Mouse (Mus musculus): Measurements from ENCODE around the gene Lama5. TPM values are rescaled to one million over a fixed set of nuclear protein-coding genes. Genes with fewer than 3 reads are reported as not detected.

Gene Lama5
- polyA plus RNA-seq, 1 experiment from 2014 or later: 1.6 TPM

DNA sequence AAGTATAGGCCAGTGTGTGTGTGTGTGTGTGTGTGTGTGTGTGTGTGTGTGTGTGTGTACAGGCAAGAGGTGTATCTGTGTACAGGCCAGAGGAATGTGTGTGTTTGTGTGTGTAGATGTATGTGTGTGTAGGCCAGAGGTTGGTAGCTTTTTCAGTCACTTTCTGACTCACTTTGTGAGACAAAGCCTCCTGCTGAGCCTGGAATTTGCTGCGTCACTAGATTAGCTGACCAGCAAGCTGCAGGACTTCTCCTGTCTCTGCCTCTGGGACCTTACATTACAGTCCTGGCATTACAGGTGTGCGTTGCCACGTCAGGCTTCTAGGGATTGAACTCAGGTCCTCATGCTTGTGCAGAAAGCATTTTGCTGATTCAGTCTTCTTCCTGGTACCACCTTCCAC is 26.2 kb upstream of the Lama5 start:
- 70% methylated on average over 3 of the region's 3 CpGs for WGBS (ENCODE audit: insufficient replicate concordance)
- Histone ChIP-seq H3K4me2 (no peak overlapping the region), H3K9me3 (replicated peaks) (no peaks in the 10 kb centered on the region), H3K4me3 (replicated peaks) (no peak overlapping the region), H3K27ac (replicated peaks) (no peak overlapping the region), H3K9ac (no peak overlapping the region), H3K36me3 (replicated peaks) (no peaks in the 10 kb centered on the region), H3K4me1 (replicated peaks) (peaks cover 29% of the 10 kb centered on the region), H3K27me3 (no peaks in the 10 kb centered on the region)
- no peak for ATAC-seq (ENCODE audit: insufficient read depth)

DNA sequence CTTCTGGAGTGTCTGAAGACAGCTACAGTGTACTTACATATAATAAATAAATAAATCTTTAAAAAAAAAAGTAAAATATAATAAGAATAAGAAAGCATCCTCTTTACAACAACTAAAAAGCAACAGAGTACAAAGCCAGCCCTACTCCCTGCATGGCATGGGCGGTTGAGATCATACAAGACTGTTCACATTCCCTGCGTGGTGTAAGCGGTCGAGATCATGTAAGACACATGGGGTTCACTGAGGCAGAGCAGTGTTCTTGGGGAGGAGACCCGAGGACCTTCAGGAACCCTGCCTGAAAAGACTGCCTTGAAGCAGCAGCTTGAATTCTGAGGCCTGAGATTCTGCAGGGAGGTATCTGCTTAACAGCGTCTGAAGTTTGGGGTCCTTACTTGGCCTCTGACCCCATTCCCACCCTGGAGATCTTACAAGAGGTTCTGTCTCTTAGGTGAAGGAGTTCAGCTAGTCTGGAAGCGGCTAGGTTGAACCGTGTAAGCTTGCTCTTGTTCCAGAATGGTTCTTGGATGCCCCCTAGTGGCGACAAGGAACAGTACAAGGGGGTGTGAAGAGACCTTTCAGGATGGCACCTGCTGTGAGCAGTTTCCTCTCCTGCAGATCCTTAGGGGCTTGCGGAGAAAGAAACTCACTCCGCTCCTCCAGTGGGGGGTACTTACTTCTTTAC is 25.4 kb upstream of the Lama5 start:
- Histone ChIP-seq H3K36me3 (replicated peaks) (no peaks in the 10 kb centered on the region), H3K4me1 (replicated peaks) (peaks cover 21% of the 10 kb centered on the region), H3K4me3 (replicated peaks) (no peak overlapping the region), H3K9me3 (replicated peaks) (no peaks in the 10 kb centered on the region), H3K27me3 (no peaks in the 10 kb centered on the region), H3K9ac (no peak overlapping the region), H3K27ac (replicated peaks) (no peak overlapping the region), H3K4me2 (no peak overlapping the region)
- ATAC-seq (ENCODE audit: insufficient read depth): peak; percentile 70
- WGBS (ENCODE audit: insufficient replicate concordance): 23% methylated on average over 11 of the region's 11 CpGs

DNA sequence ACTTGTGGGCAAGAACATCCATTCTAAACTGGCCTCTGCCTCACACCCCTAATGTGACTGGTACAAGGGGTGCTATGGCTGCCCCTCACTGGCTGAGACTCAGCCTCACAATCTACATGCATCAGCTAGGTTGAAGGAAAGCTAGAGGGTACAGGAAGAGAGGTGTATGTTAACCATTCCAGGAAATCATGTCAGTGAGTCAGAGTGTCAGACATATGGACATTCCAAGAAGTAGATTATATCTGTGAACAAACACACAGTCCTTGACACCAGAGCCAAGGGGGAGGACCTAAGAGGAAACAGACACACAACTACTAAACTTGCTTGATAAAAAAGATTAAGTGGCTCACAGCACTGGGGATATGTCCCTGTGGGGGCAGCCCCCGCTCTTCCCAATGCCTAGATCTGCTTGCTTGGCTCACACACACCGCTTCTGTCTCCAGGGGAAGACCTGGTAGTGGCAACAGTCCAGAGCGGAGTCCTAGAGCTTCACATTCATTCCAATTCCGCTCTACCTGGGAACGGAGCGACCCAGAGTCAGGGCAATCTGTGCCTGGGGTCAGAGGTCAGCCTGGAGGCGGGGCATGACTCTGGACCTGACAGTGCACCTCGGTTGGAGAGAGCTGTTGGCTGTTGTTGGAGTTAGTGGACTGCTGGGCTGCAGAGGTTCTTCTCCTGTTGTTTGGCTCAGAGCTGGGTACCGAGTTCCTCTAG is 23.4 kb upstream of the Lama5 start:
- 62% methylated on average over 9 of the region's 9 CpGs for WGBS (ENCODE audit: insufficient replicate concordance)
- H3K36me3 ChIP-seq (replicated peaks): no peaks in the 10 kb centered on the region
- no peaks in the 10 kb centered on the region for H3K27me3 ChIP-seq
- peaks cover 15% of the 10 kb centered on the region; the same call in 1 of the 2 replicates for H3K4me1 ChIP-seq (replicated peaks)
- H3K4me2 ChIP-seq: no peak overlapping the region
- peak; percentile 45 for ATAC-seq (ENCODE audit: insufficient read depth)
- H3K4me3 ChIP-seq (replicated peaks): no peak overlapping the region
- H3K27ac ChIP-seq (replicated peaks): 0 out of 2 replicates have a peak overlapping the region, but pooled peaks have one; percentile 29
- no peaks in the 10 kb centered on the region for H3K9me3 ChIP-seq (replicated peaks)
- no peak overlapping the region for H3K9ac ChIP-seq

DNA sequence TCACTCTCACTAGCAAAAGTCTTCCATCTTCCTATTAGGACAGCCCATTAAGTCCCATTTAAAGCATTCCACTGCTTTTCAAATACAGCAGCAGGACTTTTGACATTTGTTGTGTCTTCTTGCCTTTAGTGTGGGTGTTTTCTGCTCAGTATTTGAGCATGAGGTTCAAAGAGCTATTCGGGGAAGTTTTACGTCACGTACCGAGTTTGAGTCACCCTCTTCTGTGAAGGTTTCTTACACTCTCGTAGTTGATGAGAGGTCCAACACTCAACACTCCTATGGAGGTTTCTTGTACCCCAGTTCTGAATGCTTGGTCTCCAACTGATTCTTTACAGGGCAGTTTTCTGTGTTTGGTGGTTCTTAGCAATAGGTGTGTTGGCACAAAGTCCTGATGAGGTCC is 22.3 kb upstream of the Lama5 start:
- no peak overlapping the region for H3K9ac ChIP-seq
- no peak overlapping the region for H3K4me2 ChIP-seq
- no peak for ATAC-seq (ENCODE audit: insufficient read depth)
- H3K4me3 ChIP-seq (replicated peaks): no peak overlapping the region
- WGBS (ENCODE audit: insufficient replicate concordance): 75% methylated on average over 5 of the region's 5 CpGs
- H3K4me1 ChIP-seq (replicated peaks): peaks cover 15% of the 10 kb centered on the region; the same call in 1 of the 2 replicates
- no peaks in the 10 kb centered on the region for H3K9me3 ChIP-seq (replicated peaks)
- no peaks in the 10 kb centered on the region for H3K36me3 ChIP-seq (replicated peaks)
- no peaks in the 10 kb centered on the region for H3K27me3 ChIP-seq
- H3K27ac ChIP-seq (replicated peaks): no peak overlapping the region

DNA sequence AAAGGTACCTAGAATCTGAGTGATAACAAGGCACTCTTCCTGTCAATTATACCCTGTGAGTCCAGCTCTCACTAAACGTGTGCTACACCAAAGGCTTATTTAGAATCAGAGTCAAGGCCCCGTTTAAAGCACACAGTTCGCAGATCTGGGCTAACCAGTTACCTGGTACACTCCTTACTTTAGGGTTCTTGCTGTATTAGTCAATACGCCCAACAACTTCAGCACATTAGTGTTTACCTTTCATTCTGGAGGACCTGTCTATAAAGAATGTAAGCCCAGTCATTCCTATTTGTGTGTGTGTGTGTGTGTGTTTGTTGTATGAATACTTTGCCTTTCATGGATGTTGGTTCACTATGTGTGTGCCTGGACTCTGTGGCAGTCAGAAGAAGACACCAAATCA is 17.4 kb upstream of the Lama5 start:
- H3K4me1 ChIP-seq (replicated peaks): peaks cover 7% of the 10 kb centered on the region
- H3K27ac ChIP-seq (replicated peaks): no peak overlapping the region
- H3K9me3 ChIP-seq (replicated peaks): no peaks in the 10 kb centered on the region
- H3K36me3 ChIP-seq (replicated peaks): no peaks in the 10 kb centered on the region
- no peak overlapping the region for H3K4me3 ChIP-seq (replicated peaks)
- no peaks in the 10 kb centered on the region for H3K27me3 ChIP-seq
- no peak for ATAC-seq (ENCODE audit: insufficient read depth)
- WGBS (ENCODE audit: insufficient replicate concordance): 72% methylated on average over 4 of the region's 4 CpGs
- H3K9ac ChIP-seq: no peak overlapping the region
- no peak overlapping the region for H3K4me2 ChIP-seq

DNA sequence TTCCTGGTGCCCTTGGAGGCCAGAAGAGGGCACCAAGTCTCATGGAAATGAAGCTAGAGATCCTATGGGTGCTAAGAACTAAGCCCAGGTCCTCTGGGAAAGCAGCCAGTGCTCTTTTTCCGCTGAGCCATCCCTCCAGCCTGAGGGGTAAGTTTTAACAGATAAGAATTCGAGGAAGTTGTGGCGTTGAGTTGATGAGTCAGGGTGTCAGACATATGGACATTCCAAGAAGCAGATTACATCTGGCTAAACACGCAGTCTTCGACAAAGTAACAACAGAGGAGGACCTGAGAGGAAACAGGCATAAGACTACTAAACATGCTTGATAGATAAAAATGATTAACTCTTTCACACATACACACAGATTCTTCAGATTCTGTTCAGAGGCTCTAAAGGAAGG is 12.9 kb upstream of the Lama5 start:
- Histone ChIP-seq H3K4me3 (replicated peaks) (no peak overlapping the region), H3K4me1 (replicated peaks) (peaks cover 48% of the 10 kb centered on the region), H3K27me3 (no peaks in the 10 kb centered on the region), H3K36me3 (replicated peaks) (no peaks in the 10 kb centered on the region), H3K4me2 (no peak overlapping the region), H3K27ac (replicated peaks) (no peak overlapping the region), H3K9me3 (replicated peaks) (no peaks in the 10 kb centered on the region), H3K9ac (peak overlapping the region; percentile 15; the same call in 1 of the 2 replicates)
- WGBS (ENCODE audit: insufficient replicate concordance): 12% methylated on average over 5 of the region's 5 CpGs
- ATAC-seq (ENCODE audit: insufficient read depth): no peak

DNA sequence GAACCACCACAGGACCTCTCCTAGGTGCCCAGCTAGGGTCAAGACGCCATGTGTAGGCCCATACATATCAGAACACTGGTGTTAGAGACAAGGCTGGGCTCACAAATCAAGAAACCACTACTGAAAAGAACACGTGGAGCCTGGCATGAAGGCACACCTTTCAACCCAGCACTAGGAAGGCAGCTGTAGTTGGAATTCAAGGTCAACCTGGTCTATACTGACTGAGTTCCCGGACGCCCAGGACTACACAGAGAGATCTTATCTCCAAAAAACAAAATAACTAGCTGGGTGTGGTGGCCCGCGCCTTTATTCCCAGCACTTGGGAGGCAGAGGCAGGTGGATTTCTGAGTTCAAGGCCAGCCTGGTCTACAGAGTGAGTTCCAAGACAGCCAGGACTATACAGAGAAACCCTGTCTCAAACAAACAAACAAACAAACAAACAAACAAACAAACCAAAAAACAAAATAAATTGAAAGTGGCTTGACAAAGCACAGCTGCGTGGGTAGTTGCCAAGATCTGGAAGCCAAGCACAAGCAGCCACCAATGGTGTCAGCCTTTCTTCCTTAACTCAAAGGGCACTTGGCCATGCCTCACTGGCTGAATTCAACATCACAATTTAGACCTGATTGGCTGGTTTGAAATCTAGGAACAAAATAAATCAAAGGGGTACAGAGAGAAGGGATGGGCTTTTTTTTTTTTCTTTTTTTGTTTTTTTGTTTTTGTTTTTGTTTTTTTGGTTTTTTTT is 12.1 kb upstream of the Lama5 start:
- Histone ChIP-seq H3K4me3 (replicated peaks) (no peak overlapping the region), H3K4me1 (replicated peaks) (peaks cover 56% of the 10 kb centered on the region), H3K9ac (no peak overlapping the region), H3K9me3 (replicated peaks) (no peaks in the 10 kb centered on the region), H3K27ac (replicated peaks) (peak overlapping the region; percentile 92), H3K27me3 (no peaks in the 10 kb centered on the region), H3K36me3 (replicated peaks) (no peaks in the 10 kb centered on the region), H3K4me2 (peak overlapping the region; percentile 46)
- no peak for ATAC-seq (ENCODE audit: insufficient read depth)
- 68% methylated on average over 7 of the region's 7 CpGs for WGBS (ENCODE audit: insufficient replicate concordance)

DNA sequence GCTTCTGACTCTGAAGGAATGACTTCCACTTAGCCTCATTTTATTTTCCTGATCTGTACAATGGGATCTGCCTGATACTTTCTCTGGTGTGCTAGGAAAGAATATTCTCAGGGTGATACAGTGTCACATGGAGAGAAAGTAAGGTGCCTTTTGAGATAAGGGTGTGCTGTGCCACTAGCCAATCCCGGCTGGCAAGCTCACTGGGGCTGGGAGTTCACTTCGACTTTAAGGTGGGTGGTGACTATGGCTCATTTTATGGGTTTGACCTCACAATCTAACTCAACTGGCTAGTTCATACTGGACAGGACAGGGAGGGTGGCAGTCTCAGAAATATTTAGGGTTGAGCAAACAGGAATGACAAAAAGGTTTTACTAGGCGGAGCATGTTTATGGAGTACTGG is 11.3 kb upstream of the Lama5 start:
- no peak overlapping the region for H3K9ac ChIP-seq
- H3K4me3 ChIP-seq (replicated peaks): no peak overlapping the region
- WGBS (ENCODE audit: insufficient replicate concordance): 36% methylated on average over 3 of the region's 3 CpGs

DNA sequence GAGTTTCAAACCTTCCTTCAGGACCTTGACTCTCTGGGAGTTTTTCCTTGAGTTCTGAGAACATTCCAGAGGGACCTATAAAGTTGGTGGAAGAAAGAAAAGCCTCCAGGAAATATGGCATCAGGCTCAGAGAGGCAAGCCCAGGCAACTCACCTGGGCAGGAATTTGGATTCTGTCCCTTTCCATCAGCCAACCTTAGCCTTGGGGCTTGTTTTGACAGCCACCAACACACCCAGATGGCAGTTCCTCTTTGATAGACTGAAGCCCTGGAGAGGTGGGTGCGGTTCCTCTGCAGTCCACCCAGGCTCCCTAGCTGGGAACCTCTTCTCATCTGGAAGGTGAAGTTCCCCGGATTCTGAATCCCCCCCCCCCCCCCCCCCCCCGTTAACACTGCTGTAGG is 10.8 kb upstream of the Lama5 start:
- peak overlapping the region; percentile 45 for H3K9ac ChIP-seq
- peak overlapping the region; percentile 92 for H3K27ac ChIP-seq (replicated peaks)
- H3K4me2 ChIP-seq: peak overlapping the region; percentile 46
- no peaks in the 10 kb centered on the region for H3K36me3 ChIP-seq (replicated peaks)
- H3K4me1 ChIP-seq (replicated peaks): peaks cover 60% of the 10 kb centered on the region
- peak; percentile 83 for ATAC-seq (ENCODE audit: insufficient read depth)
- peak overlapping the region; percentile 32 for H3K4me3 ChIP-seq (replicated peaks)
- H3K9me3 ChIP-seq (replicated peaks): no peaks in the 10 kb centered on the region
- WGBS (ENCODE audit: insufficient replicate concordance): 21% methylated on average over 3 of the region's 3 CpGs
- no peaks in the 10 kb centered on the region for H3K27me3 ChIP-seq

More for the DNA sequence above, 11.3 kb upstream of the Lama5 start:
- H3K4me2 ChIP-seq: peak overlapping the region; percentile 46
- no peaks in the 10 kb centered on the region for H3K36me3 ChIP-seq (replicated peaks)
- no peaks in the 10 kb centered on the region for H3K9me3 ChIP-seq (replicated peaks)
- no peaks in the 10 kb centered on the region for H3K27me3 ChIP-seq
- H3K4me1 ChIP-seq (replicated peaks): peaks cover 60% of the 10 kb centered on the region
- H3K27ac ChIP-seq (replicated peaks): peak overlapping the region; percentile 92
- ATAC-seq (ENCODE audit: insufficient read depth): peak; percentile 93

DNA sequence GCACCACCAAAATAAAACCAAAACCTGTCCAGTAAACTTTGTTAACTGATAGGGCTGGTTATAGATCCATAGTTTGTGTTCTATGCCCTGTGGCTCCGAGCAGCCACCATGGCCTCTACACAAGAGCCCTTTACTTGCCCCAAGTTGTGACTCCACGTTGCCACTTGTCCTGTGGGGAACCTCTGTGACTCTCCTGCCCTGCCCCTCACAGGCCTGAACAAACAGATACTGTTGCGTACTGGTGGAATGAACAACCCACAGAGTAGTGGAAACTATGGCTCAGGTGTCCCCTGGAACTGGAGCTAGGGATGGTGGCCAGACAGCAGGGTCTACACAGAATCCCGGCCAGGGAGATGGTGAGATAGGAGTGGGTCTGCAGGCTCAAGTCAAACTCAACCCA is 10.1 kb upstream of the Lama5 start:
- Histone ChIP-seq H3K27ac (replicated peaks) (peak overlapping the region; percentile 92), H3K9me3 (replicated peaks) (no peaks in the 10 kb centered on the region), H3K36me3 (replicated peaks) (no peaks in the 10 kb centered on the region), H3K4me2 (peak overlapping the region; percentile 46), H3K27me3 (no peaks in the 10 kb centered on the region), H3K4me1 (replicated peaks) (peaks cover 60% of the 10 kb centered on the region), H3K4me3 (replicated peaks) (peak overlapping the region; percentile 32), H3K9ac (0 out of 2 replicates have a peak overlapping the region, but pooled peaks have one; percentile 16)
- ATAC-seq (ENCODE audit: insufficient read depth): no peak
- 67% methylated on average over 4 of the region's 4 CpGs for WGBS (ENCODE audit: insufficient replicate concordance)

DNA sequence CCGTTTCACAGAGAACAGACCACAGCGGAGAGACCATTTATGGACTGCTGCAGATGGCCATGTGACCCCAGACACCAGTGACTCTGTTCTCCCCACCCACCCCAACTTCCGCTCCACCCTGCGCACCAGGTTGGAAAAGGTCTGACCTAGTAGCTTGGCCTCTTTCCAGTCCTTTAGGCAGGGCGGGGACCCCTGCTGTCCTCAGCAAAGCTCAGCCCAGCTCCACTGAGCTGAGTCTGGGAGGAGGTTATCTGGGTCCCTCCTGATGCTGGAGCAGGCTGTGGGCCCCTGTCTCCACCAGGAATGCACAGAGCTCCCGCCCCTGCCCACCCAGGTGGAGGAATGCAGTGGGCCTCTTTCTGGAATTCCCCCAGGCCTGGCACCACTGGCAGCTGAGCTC is 9.3 kb upstream of the Lama5 start:
- no peaks in the 10 kb centered on the region for H3K9me3 ChIP-seq (replicated peaks)
- no peak overlapping the region for H3K4me3 ChIP-seq (replicated peaks)
- 55% methylated on average over 6 of the region's 6 CpGs for WGBS (ENCODE audit: insufficient replicate concordance)
- H3K4me2 ChIP-seq: peak overlapping the region; percentile 46
- no peaks in the 10 kb centered on the region for H3K27me3 ChIP-seq
- H3K36me3 ChIP-seq (replicated peaks): no peaks in the 10 kb centered on the region
- 0 out of 2 replicates have a peak overlapping the region, but pooled peaks have one; percentile 92 for H3K27ac ChIP-seq (replicated peaks)
- H3K4me1 ChIP-seq (replicated peaks): peaks cover 60% of the 10 kb centered on the region
- H3K9ac ChIP-seq: no peak overlapping the region
- no peak for ATAC-seq (ENCODE audit: insufficient read depth)

All from liver, embryonic 15.5 days (tissue).